Mouse (Mus musculus): ENCODE measurements around the gene Tgif2lx1. TPM values are rescaled to one million over a fixed set of nuclear protein-coding genes. Genes with fewer than 3 reads are reported as not detected.
"Not testable (repeated sequence)": the region's sequence is repeated elsewhere in the genome, so short reads cannot be mapped to it uniquely, and the experiment has no call there.

The Tgif2lx1 gene
- not detected in 2 replicates for polyA plus RNA-seq (2015; fragmentation: Nextera tagmentation; extraction: Ambion mirVana)

- H3K4me3 ChIP-seq: not testable (repeated sequence)
- WGBS: no CpG with 5 or more reads among the region's 5 CpGs
Measured at GRCm38 (mm10) chrX:118480637-118481036, at the start of gene Tgif2lx1. Tgif2lx1 (minus strand) TSS chrX:118480737.

More at GRCm38 (mm10) chrX:118480637-118481036, at the start of gene Tgif2lx1:
- H3K9ac ChIP-seq; ATAC-seq (ENCODE audit: low FRiP score, low read depth); H3K4me1 ChIP-seq; H3K9me3 ChIP-seq; H3K36me3 ChIP-seq; H3K4me2 ChIP-seq (replicated peaks); H3K27me3 ChIP-seq; H3K27ac ChIP-seq: not testable (repeated sequence)

Other genes starting within 250 kb of the Tgif2lx1 start
- gene Tgif2lx2, start 53.5 kb downstream of the Tgif2lx1 start, polyA plus RNA-seq (2015; fragmentation: Nextera tagmentation; extraction: Ambion mirVana): not detected in 2 replicates